Mouse (Mus musculus): ENCODE data around the gene Rorb.

Gene Rorb

DNA sequence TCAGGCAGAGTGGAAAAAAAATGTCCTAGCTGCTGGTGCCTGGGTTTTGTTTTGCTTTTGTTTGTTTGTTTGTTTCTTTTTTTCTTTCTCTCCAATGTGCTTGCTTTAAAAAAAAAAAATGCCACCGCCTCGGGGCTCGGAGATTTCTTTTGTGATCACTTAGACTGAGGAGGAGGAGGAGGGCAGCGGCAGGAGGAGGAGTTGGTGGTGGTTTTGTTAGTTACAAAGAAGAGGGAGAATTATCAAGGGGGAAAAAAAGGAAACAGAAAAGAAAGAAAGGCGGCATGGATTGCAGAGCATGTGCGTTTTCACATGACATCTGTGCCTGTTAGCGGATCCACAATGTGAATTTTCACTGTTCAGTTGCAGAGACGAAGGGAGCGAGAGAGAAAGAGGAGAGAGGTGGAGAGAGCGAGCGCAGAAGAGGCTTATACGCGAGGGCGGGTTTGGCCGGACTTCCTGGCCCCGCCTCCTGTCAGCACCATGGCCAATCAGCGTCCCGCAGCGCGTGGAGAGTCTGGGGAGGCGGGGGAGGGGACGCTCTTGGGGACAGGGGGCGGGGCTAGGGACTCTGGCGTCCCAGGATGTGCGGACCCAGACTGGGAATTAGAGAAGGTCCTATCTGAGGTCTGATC lies at the start of gene Rorb:
Rorb (minus strand) TSS at position 404 of the 635 bp plus-strand sequence.
- DNase-seq (ENCODE audit: low read depth, low spot score): peak; percentile 94

DNA sequence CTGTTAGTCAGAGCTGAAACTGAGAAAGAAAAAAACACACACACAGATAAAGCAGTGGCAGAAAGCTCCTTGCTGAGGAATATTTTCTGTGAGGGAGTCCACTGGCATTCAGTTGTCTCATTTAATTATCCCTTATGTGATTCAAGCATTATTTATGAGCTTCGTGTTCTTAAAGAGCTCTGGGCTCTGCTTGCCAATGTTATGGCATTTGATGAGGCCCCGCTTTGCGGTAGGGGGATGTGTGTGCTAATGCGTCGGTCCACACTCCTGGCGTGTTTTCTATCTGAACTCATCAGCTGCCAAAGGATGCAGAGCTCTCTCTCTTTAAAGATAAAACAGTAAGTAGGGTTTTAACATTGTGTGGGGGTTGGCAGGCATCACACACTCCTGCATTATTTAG lies 37.9 kb upstream of the Rorb start:
- no peak for DNase-seq (ENCODE audit: low read depth, low spot score)

DNA sequence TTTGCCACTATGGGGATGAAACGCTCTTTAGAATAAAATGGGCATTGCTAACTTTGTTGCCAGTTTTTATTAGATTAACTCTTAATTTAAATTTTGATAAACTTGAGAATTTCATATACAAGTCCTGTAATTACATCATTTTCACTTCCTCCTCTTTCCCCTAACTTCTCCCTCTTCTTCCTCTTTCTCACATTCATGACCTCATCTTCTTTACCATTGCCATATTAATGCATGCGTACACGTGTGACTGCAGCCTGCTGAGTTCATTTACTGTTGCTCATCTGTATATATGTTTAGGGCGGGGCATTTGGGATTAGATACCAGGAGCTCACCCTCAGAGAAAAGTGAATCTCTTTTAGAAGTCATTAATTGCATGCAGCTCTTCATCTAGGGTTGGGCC lies 33.5 kb upstream of the Rorb start:
- DNase-seq (ENCODE audit: low read depth, low spot score): no peak

DNA sequence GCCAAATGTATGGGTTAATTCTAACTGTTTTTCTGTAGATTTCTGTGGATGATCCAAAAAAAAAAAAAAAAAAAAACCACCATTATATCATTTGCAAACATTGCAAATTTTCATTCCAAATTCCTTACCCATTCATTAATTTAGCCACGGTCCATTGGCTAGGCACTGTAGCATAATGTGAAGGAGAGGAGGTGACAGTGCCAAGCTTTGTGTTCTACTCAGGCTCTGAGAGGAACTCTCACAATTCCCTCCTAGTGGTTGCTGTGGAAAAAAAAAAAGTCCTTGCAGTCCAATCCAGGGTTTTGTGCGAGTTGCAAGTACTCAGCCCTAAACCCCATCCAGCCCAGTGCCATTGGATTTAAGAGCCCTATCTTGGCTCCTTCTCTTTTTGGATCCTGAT lies 25.9 kb upstream of the Rorb start:
- peak; percentile 12 for DNase-seq (ENCODE audit: low read depth, low spot score)

DNA sequence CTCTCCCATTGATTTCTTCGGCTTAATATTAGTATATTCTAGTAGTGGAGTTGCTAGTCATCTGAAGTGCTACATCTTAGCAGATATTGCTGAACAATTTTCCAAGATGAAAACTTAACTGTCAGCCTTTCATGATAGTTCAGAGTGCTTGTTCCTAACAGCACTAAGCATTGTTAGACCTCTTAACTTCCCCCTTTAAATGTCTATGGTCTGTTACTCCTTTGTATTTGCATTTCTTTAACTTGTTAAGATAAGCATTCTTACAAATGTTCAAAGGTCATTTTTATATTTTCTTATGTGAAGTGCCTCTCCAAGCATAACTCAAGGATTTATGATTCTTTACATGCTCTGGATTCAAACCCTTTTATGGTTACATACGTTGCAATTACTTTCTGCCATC lies 24.8 kb upstream of the Rorb start:
- no peak for DNase-seq (ENCODE audit: low read depth, low spot score)

DNA sequence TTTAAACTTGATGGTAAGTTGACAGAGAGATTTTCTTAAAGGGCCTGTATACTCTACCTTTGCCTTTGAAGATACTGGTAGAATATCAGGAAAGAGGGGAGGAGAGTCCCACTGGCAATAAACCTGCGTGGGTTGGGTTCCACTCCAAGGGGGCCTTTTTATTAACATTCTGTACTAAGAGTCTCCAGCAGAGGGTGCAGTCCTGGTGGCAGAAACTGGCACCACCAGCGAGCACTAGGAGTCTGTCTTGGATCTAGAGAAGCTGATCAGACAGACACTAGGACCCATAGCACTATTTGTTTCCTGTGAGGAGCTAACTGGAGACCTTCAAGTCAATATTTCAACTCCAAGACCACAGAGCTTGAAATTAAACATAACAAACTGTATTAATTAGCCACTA lies 11.3 kb upstream of the Rorb start:
- peak; percentile 25 for DNase-seq (ENCODE audit: low read depth, low spot score)

DNA sequence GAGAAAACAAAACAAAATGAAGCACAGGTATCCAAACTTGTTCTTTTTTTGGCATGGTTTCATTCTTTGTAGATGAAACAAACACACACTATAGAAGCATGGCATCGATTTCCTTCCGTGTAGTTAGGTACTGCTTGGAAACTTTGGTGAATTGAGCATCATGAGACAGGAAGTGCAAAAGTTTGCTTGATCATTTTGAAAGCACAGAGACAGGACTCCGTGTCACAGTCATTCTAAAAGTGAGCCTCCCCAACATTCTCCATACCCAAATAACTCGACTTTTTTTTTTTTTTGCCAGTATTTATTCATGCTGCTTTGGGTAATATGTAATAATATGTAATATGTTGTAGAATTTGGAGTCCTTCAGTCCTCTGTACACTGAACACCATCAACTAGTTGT lies 1.2 kb upstream of the Rorb start:
- DNase-seq (ENCODE audit: low read depth, low spot score): no peak

DNA sequence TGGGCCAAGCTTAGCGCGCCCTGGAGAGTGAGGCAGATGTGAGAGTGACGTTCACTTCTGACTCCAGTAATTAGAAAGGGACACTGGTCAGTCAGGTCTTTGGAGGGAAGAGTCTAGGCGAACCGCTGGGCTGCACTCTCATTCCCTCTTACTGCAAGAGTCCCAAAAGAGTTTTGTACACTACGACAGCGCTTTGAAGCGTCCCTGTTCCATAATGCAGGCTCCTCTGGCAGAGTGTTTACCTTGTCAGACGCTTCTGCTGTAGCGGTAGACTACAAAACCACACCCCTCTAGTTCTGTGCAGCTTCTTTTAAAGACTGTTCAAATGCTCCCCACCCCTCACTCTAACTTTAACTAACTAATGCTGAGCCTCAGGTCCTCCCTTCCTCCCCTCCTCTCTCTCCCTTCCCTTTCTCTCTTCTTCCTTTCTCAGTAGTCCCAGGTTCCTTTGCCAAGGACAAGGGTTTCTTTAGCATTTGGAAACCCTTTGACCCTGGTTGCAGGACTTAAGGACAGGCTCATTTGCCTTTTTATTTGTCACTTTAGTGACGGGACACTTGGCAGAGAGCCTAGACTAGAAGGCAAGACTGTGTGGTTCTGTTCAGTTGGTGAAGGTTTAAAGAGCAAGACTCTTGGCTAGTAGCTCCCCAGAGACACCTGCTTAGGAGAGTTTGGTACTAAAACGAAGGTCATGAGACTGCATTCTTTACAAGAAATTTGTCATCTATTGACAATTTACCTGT lies 603 bp upstream of the Rorb start:
- DNase-seq (ENCODE audit: low read depth, low spot score): peak; percentile 5

DNA sequence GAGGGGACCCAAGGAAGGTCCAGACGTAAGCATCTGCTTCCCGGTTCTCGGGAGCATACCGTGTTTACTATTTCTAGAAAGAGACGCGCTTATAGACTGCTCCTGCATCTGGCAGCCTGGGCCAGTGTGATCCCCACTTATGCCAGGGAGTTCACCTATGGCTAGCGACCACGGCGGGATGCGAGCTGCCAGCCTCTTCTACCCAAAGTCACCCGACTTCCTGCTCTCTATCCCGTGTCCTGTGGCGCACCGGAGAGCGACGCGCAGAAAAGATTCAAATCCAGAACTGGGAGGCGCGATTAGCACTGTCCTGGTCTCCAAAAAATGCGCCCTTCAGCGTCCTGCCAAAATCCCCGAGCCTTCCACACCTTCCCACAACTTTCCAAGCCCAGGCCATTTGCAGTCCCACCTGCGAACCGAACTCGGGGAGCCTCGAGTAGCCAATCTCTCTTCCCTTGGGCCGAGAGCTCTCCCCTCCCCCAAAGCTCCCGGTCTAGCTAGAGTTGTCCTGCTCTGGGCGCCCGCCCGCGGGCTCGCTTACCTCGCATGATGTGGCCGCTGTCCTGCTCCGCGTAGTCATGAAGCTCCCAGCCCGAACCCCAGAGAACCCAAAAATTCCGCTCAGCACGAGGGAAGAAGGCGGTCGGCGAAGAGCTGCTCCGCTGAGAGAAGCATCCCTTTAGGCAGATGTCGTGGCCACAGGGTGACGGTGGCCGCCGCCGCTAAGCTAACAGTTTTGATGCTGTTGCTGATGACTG lies 806 bp downstream of the Rorb start:
- peak; percentile 42 for DNase-seq (ENCODE audit: low read depth, low spot score)

DNA sequence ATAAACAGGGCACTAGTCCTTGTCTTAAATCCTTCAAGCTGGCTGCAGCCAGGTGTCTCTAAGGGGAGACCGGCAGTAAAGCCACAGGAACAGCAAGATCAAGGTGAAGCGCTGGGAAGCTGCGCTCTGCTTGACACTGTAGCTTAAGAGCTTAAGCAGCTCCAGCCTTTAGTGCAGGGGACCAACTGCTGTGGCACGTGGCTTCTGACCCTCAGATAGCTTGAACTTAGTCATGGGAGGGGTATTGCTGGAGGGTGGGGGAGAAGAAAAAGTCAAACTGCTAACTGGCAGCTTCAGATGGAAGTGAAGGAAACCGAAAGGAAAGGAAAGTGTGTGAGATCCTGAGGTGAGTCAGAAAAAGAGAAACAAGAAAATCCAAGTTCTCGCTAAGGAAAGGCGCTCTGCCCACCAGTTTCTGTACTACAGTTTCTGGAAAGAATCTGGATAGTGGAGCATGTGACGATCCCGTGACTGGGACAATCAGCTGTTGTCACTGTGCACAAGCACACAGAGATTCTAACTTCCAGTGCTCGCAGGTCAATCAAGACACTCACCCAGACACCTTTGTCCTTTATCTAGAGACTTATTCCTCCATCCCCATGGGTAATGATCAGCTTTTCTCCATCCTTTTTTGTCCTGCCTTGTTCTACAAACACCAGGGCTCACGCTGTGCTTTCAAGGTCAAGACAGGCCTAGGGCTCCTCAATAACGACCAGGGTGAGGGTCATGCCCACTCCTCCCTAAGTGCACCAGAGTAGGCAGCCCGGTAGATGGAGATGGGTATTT lies 2.2 kb downstream of the Rorb start:
- DNase-seq (ENCODE audit: low read depth, low spot score): no peak

DNA sequence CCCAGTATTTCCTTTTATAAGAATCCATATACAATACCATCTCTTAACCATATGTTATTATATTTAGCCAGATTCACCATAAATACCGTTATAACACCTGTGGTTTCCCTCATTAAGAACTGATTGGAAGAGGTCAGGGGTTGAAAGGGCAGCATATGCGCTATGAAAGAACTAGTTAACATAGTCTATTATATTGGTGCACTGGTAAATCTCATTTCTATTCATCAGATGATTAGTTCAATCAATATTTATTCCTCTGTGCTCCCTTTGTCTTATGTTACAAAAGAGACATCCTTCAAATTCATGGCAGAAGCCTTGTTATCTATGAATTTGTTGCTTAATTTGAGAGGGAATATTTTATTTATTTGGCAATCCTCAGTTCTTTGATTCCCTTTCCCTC lies 6.4 kb downstream of the Rorb start:
- DNase-seq (ENCODE audit: low read depth, low spot score): no peak

DNA sequence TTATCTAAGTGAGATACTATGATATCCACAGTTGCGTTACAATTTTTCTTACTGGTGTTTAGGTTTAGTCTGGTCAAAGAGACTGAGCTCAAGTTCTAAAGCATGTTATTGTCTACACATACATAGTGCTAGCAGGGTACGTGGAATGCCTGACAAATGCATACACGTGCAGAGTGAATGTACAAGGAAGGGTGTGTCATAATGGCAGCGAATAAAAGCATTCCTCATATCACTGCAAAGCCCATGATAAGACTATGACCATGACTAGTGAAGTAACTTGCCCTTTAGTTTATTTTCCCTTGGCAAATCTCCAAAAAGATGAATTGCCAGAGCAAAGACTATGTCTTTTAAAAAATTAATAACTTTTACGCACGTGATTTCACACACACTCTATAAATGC lies 13.8 kb downstream of the Rorb start:
- DNase-seq (ENCODE audit: low read depth, low spot score): no peak

DNA sequence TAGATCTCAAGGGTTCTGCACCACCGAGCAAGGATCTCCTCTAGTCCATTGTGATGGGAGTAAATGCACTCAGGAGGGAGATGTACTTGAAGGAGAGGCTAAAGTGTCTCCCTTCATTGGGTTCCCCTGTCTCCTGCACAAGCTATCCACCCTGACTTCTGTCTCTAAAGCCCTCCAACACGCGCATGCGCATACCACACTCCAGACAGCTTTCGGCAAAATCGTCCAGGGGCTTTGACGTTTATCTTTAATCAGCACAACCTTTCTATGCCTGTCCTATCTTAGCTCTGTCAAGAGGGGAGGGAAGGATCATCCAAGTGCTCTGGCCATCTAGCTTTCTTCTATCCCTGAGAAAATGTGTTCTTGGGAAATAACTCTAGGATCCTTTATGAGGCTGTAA lies 21.6 kb downstream of the Rorb start:
- DNase-seq (ENCODE audit: low read depth, low spot score): no peak

DNA sequence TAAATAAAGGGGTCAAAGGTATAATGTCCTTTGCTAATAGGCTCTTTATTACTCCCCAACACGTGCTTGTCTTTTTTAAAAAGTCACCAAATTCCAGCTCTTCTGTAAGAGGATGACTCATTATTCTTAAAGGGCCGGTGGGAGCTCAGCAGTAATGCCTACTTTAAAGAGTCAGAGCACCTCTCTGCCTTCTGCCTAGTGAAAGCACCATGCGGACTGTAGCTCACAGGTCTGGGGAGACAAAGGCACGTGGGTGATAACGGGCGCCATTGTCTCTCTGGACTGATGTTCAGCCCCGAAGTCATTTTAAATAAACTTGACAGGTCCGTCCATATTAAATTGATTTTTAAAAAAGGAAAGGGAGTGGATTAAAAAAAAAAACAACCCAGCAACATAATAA lies 33.1 kb downstream of the Rorb start:
- DNase-seq (ENCODE audit: low read depth, low spot score): no peak

DNA sequence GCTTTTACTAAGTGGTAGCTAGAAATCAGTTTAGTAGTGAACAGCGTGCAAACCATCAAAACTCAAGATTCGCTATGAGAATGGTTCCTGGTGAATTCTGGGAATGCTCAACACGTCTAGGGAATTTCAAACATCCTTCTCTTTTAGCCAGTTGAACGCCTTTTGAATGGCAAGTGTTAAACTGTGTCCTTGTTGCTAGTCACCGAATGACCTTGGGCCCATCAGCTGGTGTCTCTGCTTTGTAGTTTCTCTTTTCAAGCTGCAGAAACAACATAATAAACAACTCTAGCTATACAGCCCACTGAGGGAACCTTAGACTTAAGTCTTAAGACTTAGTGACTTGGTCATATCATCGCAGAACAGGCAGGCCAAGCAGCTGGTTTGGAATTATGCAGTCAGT lies 36.2 kb downstream of the Rorb start:
- peak; percentile 56 for DNase-seq (ENCODE audit: low read depth, low spot score)

DNA sequence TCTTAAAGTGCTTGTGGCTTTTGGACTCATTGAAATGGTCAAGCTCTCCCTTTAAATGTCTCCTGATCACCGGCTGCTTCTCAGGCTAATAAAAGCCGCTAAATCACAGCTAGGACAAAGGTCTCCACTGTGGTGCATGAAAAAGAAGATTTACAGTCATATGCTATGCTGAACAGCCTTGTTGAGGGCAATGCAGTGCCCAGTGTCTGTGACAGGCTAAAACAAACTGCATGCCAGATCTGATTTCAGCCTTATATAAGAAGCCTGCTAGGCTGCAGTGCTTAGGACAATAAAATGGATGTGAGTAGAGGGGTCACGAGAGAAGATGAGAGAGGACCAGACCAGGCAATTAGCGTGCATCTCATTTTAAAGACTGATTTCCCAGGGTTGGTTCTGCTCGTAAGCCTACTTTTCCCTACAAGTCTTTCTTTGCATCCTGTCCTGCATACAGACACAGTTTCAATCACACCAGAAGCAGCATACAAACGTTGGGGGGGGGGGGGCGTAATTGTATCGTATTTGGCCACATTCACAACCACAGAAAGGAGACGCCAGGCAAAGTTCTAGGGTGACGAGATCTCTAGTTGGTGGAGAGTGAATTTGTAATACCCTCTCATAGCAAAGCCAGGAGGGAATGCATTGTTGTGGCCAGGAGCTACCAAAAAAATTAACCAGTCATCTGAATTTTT lies 52.1 kb downstream of the Rorb start:
- DNase-seq (ENCODE audit: low read depth, low spot score): no peak

DNA sequence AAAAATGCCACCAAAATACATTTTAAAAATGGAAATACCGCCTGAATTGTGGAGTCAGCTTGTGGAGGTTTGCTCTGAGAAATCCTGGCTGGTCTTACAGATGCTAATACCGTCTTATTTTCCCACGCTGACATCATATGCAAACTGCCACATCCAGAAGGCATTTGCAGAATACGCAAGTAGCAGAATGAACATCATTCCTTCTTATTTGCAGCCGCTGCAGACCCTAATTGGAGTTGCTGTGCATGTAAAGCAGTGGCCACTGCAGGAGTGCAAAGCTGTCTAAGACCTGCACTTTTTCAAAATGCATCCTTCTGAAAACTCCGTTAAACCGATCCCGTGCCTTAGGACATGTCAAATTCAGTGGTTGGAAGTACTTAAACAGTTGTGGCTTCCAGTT lies 52.8 kb downstream of the Rorb start:
- no peak for DNase-seq (ENCODE audit: low read depth, low spot score)

DNA sequence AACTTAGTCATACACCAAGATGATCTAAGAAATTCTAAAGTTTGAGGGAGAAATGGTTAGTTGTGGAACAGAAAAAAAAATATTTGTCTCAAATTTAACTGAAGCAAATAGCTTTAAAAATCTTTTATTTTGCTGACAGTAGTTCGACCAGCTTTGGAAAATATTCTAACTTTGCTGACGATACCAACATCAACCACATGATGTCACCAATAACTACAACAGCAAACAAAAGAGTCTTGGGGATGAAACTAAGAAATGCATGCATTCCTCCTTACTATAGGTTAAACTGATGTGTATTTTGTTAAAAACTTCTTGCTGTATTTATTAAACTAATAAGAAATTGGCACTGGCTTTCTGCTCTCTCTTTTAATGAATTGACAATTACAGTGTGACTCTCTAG lies 67.9 kb downstream of the Rorb start:
- DNase-seq (ENCODE audit: low read depth, low spot score): no peak

DNA sequence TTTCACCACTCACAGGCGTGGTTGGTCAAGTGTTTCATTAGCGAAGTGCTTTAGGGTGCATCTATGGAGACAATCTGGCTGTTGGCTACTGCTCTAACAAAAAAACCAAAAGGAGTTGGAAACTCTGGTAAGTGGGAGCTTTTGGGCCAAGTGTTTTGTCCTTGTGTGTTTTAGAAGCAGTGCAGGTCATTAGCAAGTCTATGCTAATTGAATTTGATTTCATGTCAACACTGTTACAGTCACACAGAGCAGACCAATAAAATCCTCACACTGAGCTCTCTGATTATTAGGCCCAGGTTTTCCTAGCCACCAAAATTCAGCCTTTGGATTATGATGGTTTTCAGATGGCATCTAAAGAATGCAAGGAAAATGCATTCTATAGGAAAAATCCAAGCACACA lies 70.2 kb downstream of the Rorb start:
- no peak for DNase-seq (ENCODE audit: low read depth, low spot score)

DNA sequence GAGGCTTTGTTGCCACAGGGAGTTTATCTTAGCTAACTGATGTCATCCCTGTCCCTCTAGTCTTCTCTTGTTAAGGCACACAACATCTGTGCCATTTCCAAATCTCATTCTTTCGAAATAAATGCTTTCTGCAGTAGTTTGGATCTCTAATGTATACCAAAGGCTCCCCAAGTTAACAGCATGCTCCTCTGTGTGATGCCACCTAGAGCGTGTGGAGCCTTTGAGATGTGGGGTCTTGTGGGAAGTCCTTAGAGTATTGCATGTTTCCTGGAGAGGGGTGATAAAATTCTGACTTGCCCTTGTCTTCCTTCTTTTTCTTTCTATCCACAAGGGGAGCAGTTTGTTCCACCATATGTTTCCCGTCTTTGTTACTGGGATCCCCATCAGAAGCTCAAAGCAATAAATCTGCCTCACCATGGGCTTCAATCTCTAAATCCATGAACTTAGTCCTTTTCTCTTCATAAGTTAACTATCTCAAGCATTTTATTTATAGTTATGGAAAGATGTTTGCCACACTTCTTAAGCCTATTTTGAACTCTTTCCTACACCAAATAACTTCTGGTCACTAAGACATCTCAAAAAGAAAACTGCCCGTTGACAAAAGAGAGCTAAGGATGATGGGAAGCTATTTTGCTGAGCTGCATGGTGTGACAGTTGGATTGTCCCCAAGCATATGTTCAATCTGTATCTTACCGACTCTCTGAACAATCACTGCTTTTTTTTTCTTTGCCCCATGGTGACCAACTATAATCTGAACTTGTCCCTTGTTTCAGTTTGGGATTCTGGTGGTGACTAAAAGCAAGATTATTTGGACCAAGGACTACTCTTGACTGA lies 76.3 kb downstream of the Rorb start:
- DNase-seq (ENCODE audit: low read depth, low spot score): no peak

DNA sequence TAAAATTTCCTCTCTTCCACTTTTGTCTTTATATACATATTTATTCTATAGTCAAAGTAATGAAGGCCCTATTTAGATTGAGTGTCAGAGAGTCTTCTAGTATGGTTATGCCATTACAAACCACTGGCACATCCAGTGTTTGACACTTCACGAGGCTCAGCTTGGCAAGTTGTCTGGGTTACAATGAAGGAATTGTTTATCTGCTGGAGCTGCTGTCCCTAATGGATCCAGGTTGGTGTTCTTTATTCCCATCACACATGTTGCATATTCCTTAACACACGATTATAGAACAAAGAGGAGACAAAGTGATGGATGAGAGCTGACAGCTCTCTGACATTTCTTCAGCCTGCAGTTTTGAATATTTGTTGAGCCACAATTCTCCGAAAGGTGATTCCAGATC lies 77.0 kb downstream of the Rorb start:
- DNase-seq (ENCODE audit: low read depth, low spot score): no peak
